Mouse (Mus musculus): Measurements from ENCODE around the gene Lrrc8a.

Lrrc8a gene

DNA sequence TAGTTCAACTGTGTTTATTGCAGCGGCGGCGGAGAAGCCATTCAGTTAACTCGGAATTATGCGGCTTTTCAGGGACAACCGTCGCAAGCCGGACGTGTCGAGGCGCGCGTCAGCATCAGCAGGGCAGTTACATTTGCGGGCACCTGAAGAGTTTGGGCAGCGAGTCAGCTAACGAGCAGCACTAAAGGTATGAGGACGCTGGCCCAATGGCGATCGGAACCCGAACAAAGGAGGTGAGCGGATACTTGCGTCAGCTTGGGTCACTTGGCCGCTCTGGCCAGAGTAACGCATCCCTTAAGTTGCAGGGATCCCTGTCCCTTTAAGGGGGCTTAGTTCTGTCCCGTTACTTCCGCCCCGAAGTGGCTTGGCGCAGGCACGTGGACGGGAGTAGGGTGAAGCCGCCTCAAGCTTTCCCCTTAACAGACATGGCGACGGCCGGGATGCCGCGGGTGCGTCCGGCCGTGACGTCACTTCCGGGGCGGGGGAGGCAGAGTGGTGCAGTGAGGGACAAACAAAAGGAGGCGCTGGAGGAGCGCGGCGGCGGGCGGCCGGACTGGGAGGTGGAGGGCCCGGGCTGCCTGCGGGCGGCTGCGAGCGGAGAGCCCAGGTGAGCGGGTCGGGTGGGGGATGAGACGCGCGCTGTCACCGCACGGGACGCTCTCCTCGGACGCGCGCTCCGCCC, at the start of gene Lrrc8a:
Lrrc8a (plus strand) TSS at position 517 of the 682 bp plus-strand sequence.
- peak; percentile 99 for DNase-seq (ENCODE audit: low spot score in 2 of 2)

- no peak for DNase-seq (ENCODE audit: low spot score in 2 of 2)
Measured at GRCm38 (mm10) chr2:30191790-30192580, 45.5 kb upstream of the Lrrc8a start.

GRCm38 (mm10) chr2:30194656-30195055, 42.9 kb upstream of the Lrrc8a start:
- DNase-seq (ENCODE audit: low spot score in 2 of 2) = no peak

DNA sequence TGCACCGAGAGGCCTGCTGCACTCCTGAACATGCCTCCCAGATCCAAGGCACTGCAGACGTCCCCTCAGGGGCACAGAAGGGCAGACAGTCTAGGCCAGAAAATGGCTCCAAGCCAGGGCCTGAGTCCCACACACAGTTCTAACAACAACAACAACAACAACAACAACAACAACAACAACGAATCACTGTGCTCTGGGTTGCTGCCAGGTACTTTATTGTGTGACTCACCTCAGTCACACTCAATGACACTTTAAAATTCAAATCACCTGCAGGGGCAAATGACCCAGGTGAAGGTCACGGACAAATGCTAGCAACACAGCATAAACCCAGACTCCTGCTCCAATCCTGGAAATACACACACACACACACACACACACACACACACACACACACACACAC, 39.5 kb upstream of the Lrrc8a start:
- no peak for DNase-seq (ENCODE audit: low spot score in 2 of 2)

- DNase-seq (ENCODE audit: low spot score in 2 of 2) = no peak
Measured at GRCm38 (mm10) chr2:30199984-30200383, 37.5 kb upstream of the Lrrc8a start.

GRCm38 (mm10) chr2:30200388-30200925, 37.1 kb upstream of the Lrrc8a start:
- DNase-seq (ENCODE audit: low spot score in 2 of 2) = no peak

DNA sequence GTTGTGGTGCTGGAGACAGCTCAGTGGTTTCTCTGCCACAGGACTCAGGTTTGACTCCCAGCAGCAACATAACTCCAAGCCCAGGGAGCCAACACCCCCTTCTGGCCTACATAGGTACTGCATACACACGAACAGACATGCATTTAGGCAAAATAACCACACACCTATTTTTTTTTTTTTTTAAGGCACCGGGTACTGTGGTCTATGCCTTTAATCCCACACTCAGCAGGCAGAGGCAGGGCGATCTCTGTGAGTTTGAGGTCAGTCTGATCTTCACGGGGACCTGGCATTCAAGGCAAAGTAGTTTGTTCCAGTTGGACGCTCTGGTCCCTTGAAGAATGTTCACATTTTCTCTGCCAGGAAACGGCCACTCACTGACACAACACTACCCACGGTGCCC, 34.1 kb upstream of the Lrrc8a start:
- no peak for DNase-seq (ENCODE audit: low spot score in 2 of 2)

DNA sequence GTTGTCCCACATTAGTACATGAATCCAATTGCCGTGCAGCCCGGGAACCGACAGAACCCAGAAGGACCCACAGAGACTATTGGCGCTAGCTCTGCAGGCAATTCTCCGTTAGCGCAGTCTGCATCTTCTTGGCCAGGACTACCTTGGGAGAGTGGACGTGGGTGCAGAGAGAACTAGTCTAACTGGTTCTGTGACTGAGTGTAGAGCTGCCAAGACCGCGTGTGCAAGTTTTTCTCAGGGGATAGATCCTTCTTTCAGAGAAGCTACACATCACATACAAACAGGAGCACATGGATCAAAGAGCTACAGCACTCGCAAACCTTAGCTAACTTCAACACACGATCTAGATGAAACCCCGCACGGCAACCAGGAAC, 32.3 kb upstream of the Lrrc8a start:
- peak; percentile 9 to 30 for DNase-seq (ENCODE audit: low spot score in 2 of 2)

- peak; percentile 91 to 92 for DNase-seq (ENCODE audit: low spot score in 2 of 2)
Measured at GRCm38 (mm10) chr2:30205629-30206357, 31.7 kb upstream of the Lrrc8a start, which contains the start of gene Kyat1. Gene Kyat1 (minus strand): TSS chr2:30205847.

DNA sequence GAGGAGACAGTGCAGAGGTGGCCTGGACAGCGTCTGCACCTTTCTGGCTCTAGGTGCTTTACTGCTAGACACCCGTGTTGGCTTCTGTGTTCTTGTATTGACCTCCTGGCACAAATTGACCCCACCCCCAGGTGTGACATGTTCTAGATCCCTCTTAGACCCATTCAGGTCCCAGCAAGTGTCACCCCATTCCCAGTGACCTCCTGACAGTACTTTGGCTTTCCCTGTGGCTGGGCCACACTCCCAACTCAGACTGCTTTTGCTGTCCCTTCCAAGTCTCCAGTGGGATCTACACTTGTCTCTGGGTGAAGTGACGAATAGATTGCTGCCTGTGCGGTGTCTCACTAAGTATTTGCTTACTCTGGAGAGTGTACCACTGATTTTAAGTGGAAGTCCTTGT, 30.1 kb upstream of the Lrrc8a start:
- no peak for DNase-seq (ENCODE audit: low spot score in 2 of 2)

DNA sequence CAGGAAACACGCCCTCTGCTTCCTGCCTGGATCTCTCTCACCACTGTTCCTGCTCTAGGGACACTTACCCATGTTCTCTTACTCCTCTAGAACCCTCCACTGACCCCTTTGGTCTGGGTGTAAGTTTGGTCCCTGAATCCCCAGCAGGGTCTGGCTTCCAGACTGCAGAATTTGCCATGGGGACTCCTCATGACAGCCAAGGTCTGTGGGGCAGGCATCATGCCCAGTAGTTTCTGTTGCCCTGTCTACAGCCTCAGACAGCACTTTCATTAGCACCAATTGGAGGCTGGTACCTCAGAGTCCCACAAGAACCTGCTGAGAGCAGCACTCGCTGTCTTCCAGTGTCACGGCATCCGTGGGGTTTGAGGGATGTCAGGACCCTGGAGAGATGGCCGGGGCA, 29.6 kb upstream of the Lrrc8a start:
- DNase-seq (ENCODE audit: low spot score in 2 of 2) = no peak

GRCm38 (mm10) chr2:30211408-30212168, 25.9 kb upstream of the Lrrc8a start:
- DNase-seq (ENCODE audit: low spot score in 2 of 2) = no peak

DNA sequence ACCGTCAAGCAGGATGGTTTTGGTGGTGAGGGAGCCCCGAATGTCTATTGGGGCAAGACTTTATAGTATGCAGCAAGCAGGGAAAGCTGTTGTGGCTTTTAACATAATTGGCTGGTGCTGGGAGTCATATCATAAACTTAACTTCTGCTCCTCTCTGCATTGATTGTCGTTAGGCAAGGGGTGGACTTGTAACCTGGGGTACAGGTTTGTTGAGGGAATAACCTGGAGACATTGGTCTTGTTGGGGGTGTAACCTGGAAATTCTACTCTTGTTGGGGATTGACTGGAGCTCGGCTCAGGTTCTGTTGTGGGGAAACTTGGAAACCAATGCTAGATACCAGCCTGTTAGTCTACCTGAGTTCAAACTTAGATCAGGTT, 25.4 kb upstream of the Lrrc8a start:
- no peak for DNase-seq (ENCODE audit: low spot score in 2 of 2)

GRCm38 (mm10) chr2:30212951-30213350, 24.6 kb upstream of the Lrrc8a start:
- no peak for DNase-seq (ENCODE audit: low spot score in 2 of 2)

- DNase-seq (ENCODE audit: low spot score in 2 of 2) = no peak
Measured at GRCm38 (mm10) chr2:30214745-30215144, 22.8 kb upstream of the Lrrc8a start.

- DNase-seq (ENCODE audit: low spot score in 2 of 2) = no peak
Measured at GRCm38 (mm10) chr2:30215493-30215892, 22.0 kb upstream of the Lrrc8a start.

DNA sequence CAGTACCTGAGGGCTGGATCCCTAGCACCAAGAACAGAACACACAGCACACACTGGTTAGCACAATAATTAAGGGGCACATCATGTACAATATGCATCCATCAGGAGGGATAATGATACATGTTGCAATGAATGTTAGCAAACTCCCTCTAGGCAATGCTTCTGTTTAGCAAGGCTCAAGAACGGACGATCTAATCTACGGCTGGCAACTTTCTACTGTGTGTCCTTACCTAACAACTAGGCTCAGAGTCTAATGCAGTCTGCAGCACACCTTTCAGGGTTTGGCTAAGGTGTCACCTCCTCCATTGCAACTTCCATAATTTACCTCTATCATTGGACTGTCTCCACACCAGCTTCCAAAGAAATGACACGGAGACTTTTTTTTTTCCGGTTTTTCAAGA, 21.2 kb upstream of the Lrrc8a start:
- no peak for DNase-seq (ENCODE audit: low spot score in 2 of 2)

DNA sequence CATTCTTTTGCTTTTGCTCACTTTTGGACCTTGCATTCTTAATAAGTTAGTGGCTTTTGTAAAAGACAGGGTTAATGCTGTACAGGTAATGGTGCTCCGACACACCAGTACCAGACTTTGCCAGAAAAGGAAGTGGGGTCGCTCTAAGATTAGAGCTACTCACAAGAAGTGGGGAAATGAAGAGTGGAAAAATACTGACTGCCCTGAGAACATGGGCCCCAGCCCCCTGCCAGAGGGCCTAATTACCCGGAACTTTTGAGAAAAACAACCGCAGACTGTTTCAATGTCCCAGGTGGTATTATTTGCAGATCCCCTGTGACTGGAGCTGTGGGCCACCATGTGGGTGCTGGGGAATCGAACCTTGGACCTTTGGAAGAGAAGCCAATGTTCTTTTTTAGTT, 1.9 kb upstream of the Lrrc8a start:
- DNase-seq (ENCODE audit: low spot score in 2 of 2) = no peak

GRCm38 (mm10) chr2:30236426-30237198, 903 bp upstream of the Lrrc8a start:
- DNase-seq (ENCODE audit: low spot score in 2 of 2) = no peak

- peak in 1 of 2 experiments; percentile 52 for DNase-seq (ENCODE audit: low spot score in 2 of 2)
Measured at GRCm38 (mm10) chr2:30237881-30238280, 366 bp downstream of the Lrrc8a start.
